9 mouse cellular contexts compared by ENCODE assay signal in genomic region chr7:141278766-141279590, GRCm38 (mm10). TPM values are rescaled to one million over a fixed set of nuclear protein-coding genes. Genes with fewer than 3 reads are reported as not detected.
DNase-seq lines count a peak whose midpoint lies in the region; ATAC-seq lines count a peak whose summit lies in the region.
"Had no signal": no experiment of that assay in that cellular context is flagged by ENCODE, and none has a peak within 500 bp of the region (broad histone marks: within the 10 kb centered on the region; RNA-seq: fewer than 3 reads in every experiment).

Gene Sct (minus strand): TSS chr7:141279133.

- H3K27ac ChIP-seq in forebrain, embryonic 12.5 days: no peak within 1 kb of the TSS
- H3K27ac ChIP-seq in kidney, embryonic 16.5 days (ENCODE audit: low read length): no peak within 1 kb of the TSS; the same call in 1 of the 2 replicates
- H3K27ac ChIP-seq in midbrain, embryonic 11.5 days (ENCODE audit: low read depth, low read length): no peak within 1 kb of the TSS

- H3K4me2 ChIP-seq in forebrain, embryonic 12.5 days: peak within 1 kb of the TSS; percentile 90
- peak within 1 kb of the TSS; percentile 95 for H3K4me2 ChIP-seq in kidney, embryonic 16.5 days (replicated peaks; ENCODE audit: low read depth, low read length)
- peak within 1 kb of the TSS; percentile 82 for H3K4me2 ChIP-seq in midbrain, embryonic 11.5 days

- peaks cover 18% of the 10 kb centered on the region for H3K4me1 ChIP-seq in forebrain, embryonic 12.5 days
- H3K4me1 ChIP-seq in kidney, embryonic 16.5 days (ENCODE audit: insufficient read depth, low read length): peaks cover 31% of the 10 kb centered on the region
- H3K4me1 ChIP-seq in midbrain, embryonic 11.5 days (ENCODE audit: control insufficient read depth, insufficient read depth, low read length): peaks cover 5% of the 10 kb centered on the region

- WGBS in forebrain, embryonic 12.5 days: 2% methylated on average over 46 of the region's 46 CpGs
- 2% methylated on average over 46 of the region's 46 CpGs for WGBS in kidney, embryonic 16.5 days
- 3% methylated on average over 46 of the region's 46 CpGs for WGBS in midbrain, embryonic 11.5 days

- ATAC-seq in forebrain, embryonic 12.5 days (ENCODE audit: low FRiP score): peak; percentile 69
- ATAC-seq in kidney, embryonic 16.5 days (ENCODE audit: low FRiP score, low TSS enrichment): peak; percentile 66
- peak; percentile 70 for ATAC-seq in midbrain, embryonic 11.5 days (ENCODE audit: low FRiP score)

- H3K9me3 ChIP-seq in forebrain, embryonic 12.5 days: no peaks in the 10 kb centered on the region
- no peaks in the 10 kb centered on the region for H3K9me3 ChIP-seq in kidney, embryonic 16.5 days (ENCODE audit: low read length)
- no peaks in the 10 kb centered on the region for H3K9me3 ChIP-seq in midbrain, embryonic 11.5 days (ENCODE audit: control insufficient read depth, low read length)

- peak within 1 kb of the TSS; percentile 49 for H3K9ac ChIP-seq in forebrain, embryonic 12.5 days
- H3K9ac ChIP-seq in kidney, embryonic 16.5 days (replicated peaks; ENCODE audit: low read length): peak within 1 kb of the TSS; percentile 63
- H3K9ac ChIP-seq in midbrain, embryonic 11.5 days (ENCODE audit: low read length): peak within 1 kb of the TSS; percentile 57

- no peaks in the 10 kb centered on the region for H3K36me3 ChIP-seq in forebrain, embryonic 12.5 days (replicated peaks)
- H3K36me3 ChIP-seq in kidney, embryonic 16.5 days (ENCODE audit: insufficient read depth, low read length): no peaks in the 10 kb centered on the region
- no peaks in the 10 kb centered on the region for H3K36me3 ChIP-seq in midbrain, embryonic 11.5 days (ENCODE audit: control insufficient read depth, insufficient read depth, low read length)

- peak within 1 kb of the TSS; percentile 43 for H3K4me3 ChIP-seq in forebrain, embryonic 12.5 days (replicated peaks)
- peak within 1 kb of the TSS; percentile 52 for H3K4me3 ChIP-seq in kidney, embryonic 16.5 days (ENCODE audit: low read length)
- peak within 1 kb of the TSS; percentile 37 for H3K4me3 ChIP-seq in midbrain, embryonic 11.5 days (ENCODE audit: low read depth, low read length)

- intact Hi-C loops in heart, postnatal 10 days (cut with DNase I): no loop called here
- intact Hi-C loops in gastrocnemius, postnatal 14 days (cut with DNase I; ENCODE audit: low total_unique reads): no loop called here

- H3K27me3 ChIP-seq in forebrain, embryonic 12.5 days: peaks cover 28% of the 10 kb centered on the region
- no peaks in the 10 kb centered on the region for H3K27me3 ChIP-seq in kidney, embryonic 16.5 days (ENCODE audit: insufficient read depth, low read length)
- H3K27me3 ChIP-seq in midbrain, embryonic 11.5 days (ENCODE audit: control insufficient read depth, insufficient read depth, low read length): peaks cover 7% of the 10 kb centered on the region

- peak; percentile 83 for DNase-seq in heart, adult 11 months
- no peak for DNase-seq in heart, postnatal 10 days
- peak; percentile 72 for DNase-seq in brain, adult 2 months (ENCODE audit: low read depth, low spot score)
- peak; percentile 94 for DNase-seq in midbrain, embryonic 11.5 days (ENCODE audit: low spot score, missing footprints)
- DNase-seq in gastrocnemius, postnatal 14 days: no peak
- DNase-seq in left cerebral cortex, adult 8-10 months (ENCODE audit: low spot score in 2 of 2): no peak

RNA-seq across cellular contexts. Expression of gene Sct, which starts in this region (rescaled TPM):
- under 1 TPM in 1 of 2 experiments, not detected in 1; 0.48 TPM for total RNA-seq in heart, postnatal 10 days (2021)
- polyA plus RNA-seq in forebrain, embryonic 12.5 days (2016; fragmentation: Nextera tagmentation; extraction: Ambion mirVana): 0.70 TPM in 1 of 2 replicates, not detected in the other
- 45.2 and 47.1 TPM in 2 replicates for polyA plus RNA-seq in kidney, embryonic 16.5 days (2015; fragmentation: Nextera tagmentation; extraction: Ambion mirVana)
- 1.1 TPM in 2 replicates for polyA plus RNA-seq in midbrain, embryonic 11.5 days (2014; fragmentation: Nextera tagmentation; extraction: Ambion mirVana)
- total RNA-seq in gastrocnemius, postnatal 14 days (2021): 1 to 10 TPM in 1 of 2 experiments, under 1 TPM in 1; 0.92 to 1.0 TPM
- not detected for total RNA-seq in left cerebral cortex, adult 8-10 months (2022)
- total RNA-seq: MEL had no signal

Comparison
In these comparisons a context has a peak if more than half of its experiments do, and no peak if none do; other contexts are left out.
1. RNA of gene Sct (polyA plus RNA-seq): 45.2 to 47.1 TPM in kidney, embryonic 16.5 days; 1.1 TPM in midbrain, embryonic 11.5 days and 0.70 TPM in forebrain, embryonic 12.5 days; every median in the first group is over 10 times any median in the second.
2. DNase-seq: peak in heart, adult 11 months (single experiment), brain, adult 2 months (single experiment) and midbrain, embryonic 11.5 days (single experiment); none in heart, postnatal 10 days (0 of 2), gastrocnemius, postnatal 14 days (single experiment) and left cerebral cortex, adult 8-10 months (0 of 2).
3. Peak in ATAC-seq, H3K4me3 ChIP-seq, H3K9ac ChIP-seq and H3K4me2 ChIP-seq in forebrain, embryonic 12.5 days; RNA of the gene not detected or under 1 TPM.
4. Peak in every context shown above with its lines, with median percentiles within 50 percentile points of each other: ATAC-seq, H3K4me2 ChIP-seq, H3K4me3 ChIP-seq and H3K9ac ChIP-seq.